10 mouse cellular contexts compared by ENCODE assay signal in genomic region chr9:118937515-118937914, GRCm38 (mm10). TPM values are rescaled to one million over a fixed set of nuclear protein-coding genes. Genes with fewer than 3 reads are reported as not detected.
DNase-seq lines count a peak whose midpoint lies in the region; ATAC-seq lines count a peak whose summit lies in the region.
"Had no signal": no experiment of that assay in that cellular context is flagged by ENCODE, and none has a peak within 500 bp of the region (broad histone marks: within the 10 kb centered on the region; RNA-seq: fewer than 3 reads in every experiment).

No protein-coding gene starts in this region.

- 0 out of 2 replicates have a peak overlapping the region, but pooled peaks have one; percentile 1 for H3K27ac ChIP-seq in forebrain, embryonic 10.5 days
- H3K27ac ChIP-seq in forebrain, embryonic 15.5 days (replicated peaks) = no peak overlapping the region
- H3K27ac ChIP-seq: hindbrain, embryonic 15.5 days had no signal

- no peaks in the 10 kb centered on the region for H3K27me3 ChIP-seq in forebrain, embryonic 10.5 days (ENCODE audit: poor library complexity, severe bottlenecking)
- H3K27me3 ChIP-seq in forebrain, embryonic 15.5 days = no peaks in the 10 kb centered on the region
- H3K27me3 ChIP-seq: hindbrain, embryonic 15.5 days had no signal

- ATAC-seq in forebrain, embryonic 15.5 days (replicated peaks) = no peak

- H3K9me3 ChIP-seq in forebrain, embryonic 10.5 days = no peaks in the 10 kb centered on the region
- H3K9me3 ChIP-seq in forebrain, embryonic 15.5 days = no peaks in the 10 kb centered on the region
- H3K9me3 ChIP-seq: hindbrain, embryonic 15.5 days had no signal

- peaks cover 27% of the 10 kb centered on the region for H3K4me1 ChIP-seq in forebrain, embryonic 10.5 days
- H3K4me1 ChIP-seq in forebrain, embryonic 15.5 days = 0 out of 2 replicates have a peak, but pooled peaks cover 9% of the 10 kb centered on the region

- no peak overlapping the region for H3K9ac ChIP-seq in forebrain, embryonic 15.5 days (replicated peaks)
- H3K9ac ChIP-seq: hindbrain, embryonic 15.5 days had no signal

- H3K4me3 ChIP-seq in forebrain, embryonic 10.5 days = no peak overlapping the region
- H3K4me3 ChIP-seq in forebrain, embryonic 15.5 days = no peak overlapping the region
- H3K4me3 ChIP-seq: hindbrain, embryonic 15.5 days had no signal

- H3K36me3 ChIP-seq in forebrain, embryonic 10.5 days (replicated peaks) = no peaks in the 10 kb centered on the region
- no peaks in the 10 kb centered on the region for H3K36me3 ChIP-seq in forebrain, embryonic 15.5 days
- H3K36me3 ChIP-seq: hindbrain, embryonic 15.5 days had no signal

- no peak overlapping the region for H3K4me2 ChIP-seq in forebrain, embryonic 15.5 days (replicated peaks)
- H3K4me2 ChIP-seq: hindbrain, embryonic 15.5 days had no signal

- no peak for DNase-seq in forebrain, embryonic 10.5 days (ENCODE audit: extremely low spot score, low spot score)
- DNase-seq in 3134 (ENCODE audit: extremely low read depth, insufficient read length, low spot score) = peak; percentile 21
- peak; percentile 79 to 81 for DNase-seq in heart, adult 9 months (ENCODE audit: low spot score in 2 of 2)
- peak; percentile 87 for DNase-seq in kidney, adult 9 months
- DNase-seq in embryo, embryonic 9.5 days (ENCODE audit: extremely low spot score) = no peak
- no peak for DNase-seq in layer of hippocampus, adult 11-12 months (ENCODE audit: low spot score)
- no peak for DNase-seq in adrenal gland, adult 18-20 months (ENCODE audit: low spot score in 2 of 2)
- DNase-seq: B cell, adult 2 months had no signal

- WGBS in forebrain, embryonic 10.5 days = 64% methylated on average over 3 of the region's 3 CpGs
- WGBS in forebrain, embryonic 15.5 days = 54% methylated on average over 3 of the region's 3 CpGs

RNA-seq across cellular contexts. Expression of gene Ctdspl, which starts 11.3 kb away (rescaled TPM):
- 7.2 and 7.3 TPM in 2 replicates for polyA plus RNA-seq in forebrain, embryonic 10.5 days (2016; fragmentation: Nextera tagmentation; extraction: Ambion mirVana)
- polyA plus RNA-seq in forebrain, embryonic 15.5 days (2015; fragmentation: Nextera tagmentation; extraction: Ambion mirVana) = 5.6 and 7.7 TPM in 2 replicates
- 10 to 100 TPM; 28.8 to 37.7 TPM for total RNA-seq in adrenal gland, adult 18-20 months (2021)

Comparison
In these comparisons a context has a peak if more than half of its experiments do, and no peak if none do; other contexts are left out.
1. DNase-seq: peak in 3134 (single experiment), heart, adult 9 months (2 of 2) and kidney, adult 9 months (single experiment); none in forebrain, embryonic 10.5 days (single experiment), embryo, embryonic 9.5 days (single experiment), layer of hippocampus, adult 11-12 months (single experiment) and adrenal gland, adult 18-20 months (0 of 2).